Mouse (Mus musculus): Measurements from ENCODE around the gene Pkig.
"Not testable (repeated sequence)": the region's sequence is repeated elsewhere in the genome, so short reads cannot be mapped to it uniquely, and the experiment has no call there.

Pkig gene

GRCm38 (mm10) chr2:163643576-163643971 lies 14.6 kb upstream of the Pkig start:
- no peak for DNase-seq (ENCODE audit: low spot score)

- DNase-seq (ENCODE audit: low spot score), result no peak
Observed at GRCm38 (mm10) chr2:163644047-163644446, 14.1 kb upstream of the Pkig start.

- peak; percentile 100 for DNase-seq (ENCODE audit: low spot score)
Observed at GRCm38 (mm10) chr2:163644575-163645385, 13.4 kb upstream of the Pkig start, which contains the start of gene Serinc3. Gene Serinc3 (minus strand): TSS chr2:163645131.

GRCm38 (mm10) chr2:163645700-163646460 lies 12.3 kb upstream of the Pkig start:
- no peak for DNase-seq (ENCODE audit: low spot score)

- DNase-seq (ENCODE audit: low spot score), result no peak
Observed at GRCm38 (mm10) chr2:163646461-163647080, 11.6 kb upstream of the Pkig start.

- not testable (repeated sequence) for DNase-seq (ENCODE audit: low spot score)
Observed at GRCm38 (mm10) chr2:163655699-163656098, 2.5 kb upstream of the Pkig start.

GRCm38 (mm10) chr2:163657486-163657885 lies 700 bp upstream of the Pkig start:
- DNase-seq (ENCODE audit: low spot score), result no peak

GRCm38 (mm10) chr2:163658941-163659340 lies 755 bp downstream of the Pkig start:
- no peak for DNase-seq (ENCODE audit: low spot score)

GRCm38 (mm10) chr2:163659431-163659830 lies 1.2 kb downstream of the Pkig start:
- DNase-seq (ENCODE audit: low spot score), result no peak

- no peak for DNase-seq (ENCODE audit: low spot score)
Observed at GRCm38 (mm10) chr2:163660103-163660701, 2.0 kb downstream of the Pkig start.

- DNase-seq (ENCODE audit: low spot score), result no peak
Observed at GRCm38 (mm10) chr2:163661371-163661850, 3.2 kb downstream of the Pkig start.

- DNase-seq (ENCODE audit: low spot score), result no peak
Observed at GRCm38 (mm10) chr2:163662076-163662475, 3.9 kb downstream of the Pkig start.

GRCm38 (mm10) chr2:163662698-163663221 lies 4.6 kb downstream of the Pkig start:
- no peak for DNase-seq (ENCODE audit: low spot score)

- no peak for DNase-seq (ENCODE audit: low spot score)
Observed at GRCm38 (mm10) chr2:163663930-163664329, 5.7 kb downstream of the Pkig start.

- DNase-seq (ENCODE audit: low spot score), result no peak
Observed at GRCm38 (mm10) chr2:163667045-163667444, 8.9 kb downstream of the Pkig start.

GRCm38 (mm10) chr2:163670872-163671594 lies 12.8 kb downstream of the Pkig start:
- DNase-seq (ENCODE audit: low spot score), result no peak

- DNase-seq (ENCODE audit: low spot score), result no peak
Observed at GRCm38 (mm10) chr2:163674397-163674796, 16.2 kb downstream of the Pkig start.

GRCm38 (mm10) chr2:163675144-163675619 lies 17.0 kb downstream of the Pkig start:
- DNase-seq (ENCODE audit: low spot score), result no peak

- no peak for DNase-seq (ENCODE audit: low spot score)
Observed at GRCm38 (mm10) chr2:163675662-163676061, 17.5 kb downstream of the Pkig start.

GRCm38 (mm10) chr2:163676321-163676720 lies 18.1 kb downstream of the Pkig start:
- DNase-seq (ENCODE audit: low spot score), result no peak

GRCm38 (mm10) chr2:163676745-163677144 lies 18.6 kb downstream of the Pkig start:
- no peak for DNase-seq (ENCODE audit: low spot score)

Data from testis, postnatal 10 days (tissue).